ENCODE assay signal across 17 mouse cellular contexts in genomic region chr15:103002821-103003448, GRCm38 (mm10). TPM values are rescaled to one million over a fixed set of nuclear protein-coding genes. Genes with fewer than 3 reads are reported as not detected.
DNase-seq lines count a peak whose midpoint lies in the region; ATAC-seq and TF ChIP-seq lines count a peak whose summit lies in the region.
"Had no signal": no experiment of that assay in that cellular context is flagged by ENCODE, and none has a peak within 500 bp of the region (broad histone marks: within the 10 kb centered on the region; RNA-seq: fewer than 3 reads in every experiment).

No protein-coding gene starts in this region.

- no peaks in the 10 kb centered on the region for H3K27me3 ChIP-seq in C2C12 (ENCODE audit: control insufficient read depth, insufficient read depth, insufficient read length)
- H3K27me3 ChIP-seq in intestine, embryonic 16.5 days (replicated peaks; ENCODE audit: control insufficient read depth, insufficient read depth, low read length), result peaks cover 91% of the 10 kb centered on the region
- H3K27me3 ChIP-seq in neural tube, embryonic 12.5 days (replicated peaks), result 0 out of 2 replicates have a peak, but pooled peaks cover 4% of the 10 kb centered on the region
- H3K27me3 ChIP-seq: Patski had no signal

- H3ac ChIP-seq in C2C12 (ENCODE audit: control insufficient read depth, insufficient read length, low read depth), result peak overlapping the region; percentile 9

- no peak for ATAC-seq in intestine, embryonic 16.5 days
- ATAC-seq in neural tube, embryonic 12.5 days (ENCODE audit: low FRiP score, low read depth), result no peak
- ATAC-seq: lung, postnatal 0 days; Patski had no signal

- no peaks in the 10 kb centered on the region for H3K36me3 ChIP-seq in C2C12 (ENCODE audit: control insufficient read depth, insufficient read depth)
- H3K36me3 ChIP-seq in intestine, embryonic 16.5 days (ENCODE audit: control insufficient read depth, insufficient read depth, low read length), result no peaks in the 10 kb centered on the region
- H3K36me3 ChIP-seq in neural tube, embryonic 12.5 days, result no peaks in the 10 kb centered on the region
- H3K36me3 ChIP-seq: liver, embryonic 13.5 days; midbrain, embryonic 10.5 days had no signal

- H3K79me3 ChIP-seq in C2C12 (ENCODE audit: low read depth), result peaks cover 50% of the 10 kb centered on the region

- WGBS in intestine, embryonic 16.5 days, result 15% methylated on average over 13 of the region's 13 CpGs
- 6% methylated on average over 13 of the region's 13 CpGs for WGBS in neural tube, embryonic 12.5 days

- H3K4me2 ChIP-seq in intestine, embryonic 16.5 days (ENCODE audit: low read depth, low read length), result peak overlapping the region; percentile 29
- H3K4me2 ChIP-seq in neural tube, embryonic 12.5 days (replicated peaks), result peak overlapping the region; percentile 86
- H3K4me2 ChIP-seq: hindbrain, embryonic 14.5 days; liver, embryonic 13.5 days had no signal

- no peaks in the 10 kb centered on the region for H3K9me3 ChIP-seq in intestine, embryonic 16.5 days (ENCODE audit: control insufficient read depth, low read length)
- H3K9me3 ChIP-seq in neural tube, embryonic 12.5 days, result no peaks in the 10 kb centered on the region
- H3K9me3 ChIP-seq: liver, embryonic 13.5 days; midbrain, embryonic 10.5 days had no signal

- TF ChIP-seq CTCF in C2C12 (IDR thresholded peaks at IDR 0.05; ENCODE audit: control insufficient read depth, insufficient read depth, insufficient read length), result no peak

- H3K4me3 ChIP-seq in C2C12 (ENCODE audit: insufficient read depth, poor library complexity, severe bottlenecking), result no peak overlapping the region
- no peak overlapping the region for H3K4me3 ChIP-seq in intestine, embryonic 16.5 days (ENCODE audit: low read length)
- H3K4me3 ChIP-seq in neural tube, embryonic 12.5 days, result peak overlapping the region; percentile 76
- H3K4me3 ChIP-seq: liver, embryonic 13.5 days; midbrain, embryonic 10.5 days had no signal

- DNase-seq in heart, adult 11 months, result peak; percentile 80
- DNase-seq in heart, postnatal 4 days, result no peak
- no peak for DNase-seq in MN1 (ENCODE audit: low spot score)
- no peak for DNase-seq in heart, adult 18-20 months
- no peak for DNase-seq in layer of hippocampus, adult 18-20 months (ENCODE audit: low spot score in 2 of 2)
- DNase-seq: cerebellum, adult 8-10 months; liver, embryonic 13.5 days; spleen, adult 18-20 months had no signal

- H3K4me1 ChIP-seq in intestine, embryonic 16.5 days (ENCODE audit: control insufficient read depth, insufficient read depth, low read length), result peaks cover 8% of the 10 kb centered on the region; the same call in 1 of the 2 replicates
- peaks cover 75% of the 10 kb centered on the region for H3K4me1 ChIP-seq in neural tube, embryonic 12.5 days

- 0 out of 2 replicates have a peak overlapping the region, but pooled peaks have one; percentile 27 for H3K27ac ChIP-seq in intestine, embryonic 16.5 days (ENCODE audit: low read length)
- H3K27ac ChIP-seq in neural tube, embryonic 12.5 days, result peak overlapping the region; percentile 91
- H3K27ac ChIP-seq: hindbrain, embryonic 14.5 days; liver, embryonic 13.5 days; midbrain, embryonic 10.5 days had no signal

- no peak overlapping the region for H3K9ac ChIP-seq in intestine, embryonic 16.5 days (ENCODE audit: low read depth, low read length)
- H3K9ac ChIP-seq in neural tube, embryonic 12.5 days, result peak overlapping the region; percentile 96
- H3K9ac ChIP-seq: hindbrain, embryonic 14.5 days; liver, embryonic 13.5 days had no signal

- peaks cover 98% of the 10 kb centered on the region for H3K79me2 ChIP-seq in C2C12 (ENCODE audit: control insufficient read depth, insufficient read depth)

TF ChIP-seq in C2C12, 6 proteins besides CTCF, POLR2A, EP300 and RAD21:
- TF ChIP-seq FOSL1 (IDR thresholded peaks at IDR 0.05; ENCODE audit: insufficient read depth, low read length, poor library complexity, severe bottlenecking), result no peak

RNA-seq across cellular contexts. Expression of gene Hoxc6, which starts 4.9 kb away (rescaled TPM):
- under 1 TPM in 1 of 2 experiments, not detected in 1; 0.16 TPM for total RNA-seq in heart, postnatal 4 days (2021)
- polyA plus RNA-seq in C2C12 (2012; fragmentation: generic; extraction: Trizol), result 10.6 TPM
- polyA plus RNA-seq in intestine, embryonic 16.5 days (2015; fragmentation: Nextera tagmentation; extraction: Ambion mirVana), result 3.2 and 4.0 TPM in 2 replicates
- 68.8 and 77.1 TPM in 2 replicates for polyA plus RNA-seq in neural tube, embryonic 12.5 days (2016; fragmentation: Nextera tagmentation; extraction: Ambion mirVana)
- total RNA-seq in heart, adult 18-20 months (2021), result under 1 TPM in 1 of 2 experiments, not detected in 1; 0.18 TPM
- total RNA-seq in layer of hippocampus, adult 18-20 months (2021), result not detected
- total RNA-seq: left cerebral cortex, postnatal 10 days had no signal
- polyA plus RNA-seq: lung, postnatal 0 days; midbrain, embryonic 10.5 days had no signal

RNA-seq across cellular contexts. Expression of gene Hoxc8, which starts 12.5 kb away (rescaled TPM):
- not detected for total RNA-seq in heart, postnatal 4 days (2021)
- 1.1 TPM for polyA plus RNA-seq in C2C12 (2012; fragmentation: generic; extraction: Trizol)
- polyA plus RNA-seq in intestine, embryonic 16.5 days (2015; fragmentation: Nextera tagmentation; extraction: Ambion mirVana), result 4.5 and 4.9 TPM in 2 replicates
- polyA plus RNA-seq in neural tube, embryonic 12.5 days (2016; fragmentation: Nextera tagmentation; extraction: Ambion mirVana), result 44.5 and 65.6 TPM in 2 replicates
- total RNA-seq in heart, adult 18-20 months (2021), result not detected
- total RNA-seq in layer of hippocampus, adult 18-20 months (2021), result not detected
- total RNA-seq: left cerebral cortex, postnatal 10 days had no signal
- polyA plus RNA-seq: heart, embryonic 16.5 days; lung, postnatal 0 days; midbrain, embryonic 10.5 days had no signal

RNA-seq across cellular contexts. Expression of gene Hoxc4, which starts 15.8 kb away (rescaled TPM):
- under 1 TPM in 1 of 2 experiments, not detected in 1; 0.14 TPM for total RNA-seq in heart, postnatal 4 days (2021)
- polyA plus RNA-seq in C2C12 (2012; fragmentation: generic; extraction: Trizol), result 3.4 TPM
- 8.8 and 9.7 TPM in 2 replicates for polyA plus RNA-seq in intestine, embryonic 16.5 days (2015; fragmentation: Nextera tagmentation; extraction: Ambion mirVana)
- 69.5 and 77.4 TPM in 2 replicates for polyA plus RNA-seq in neural tube, embryonic 12.5 days (2016; fragmentation: Nextera tagmentation; extraction: Ambion mirVana)
- total RNA-seq in heart, adult 18-20 months (2021), result under 1 TPM in 1 of 2 experiments, not detected in 1; 0.23 TPM
- not detected for total RNA-seq in layer of hippocampus, adult 18-20 months (2021)
- total RNA-seq: left cerebral cortex, postnatal 10 days had no signal
- polyA plus RNA-seq: midbrain, embryonic 10.5 days had no signal

RNA-seq across cellular contexts. Expression of gene Hoxc9, which starts 26.7 kb away (rescaled TPM):
- total RNA-seq in heart, postnatal 4 days (2021), result not detected
- 9.4 TPM for polyA plus RNA-seq in C2C12 (2012; fragmentation: generic; extraction: Trizol)
- 0.49 and 0.76 TPM in 2 replicates for polyA plus RNA-seq in intestine, embryonic 16.5 days (2015; fragmentation: Nextera tagmentation; extraction: Ambion mirVana)
- 45.2 and 47.4 TPM in 2 replicates for polyA plus RNA-seq in neural tube, embryonic 12.5 days (2016; fragmentation: Nextera tagmentation; extraction: Ambion mirVana)
- total RNA-seq in heart, adult 18-20 months (2021), result not detected
- total RNA-seq in layer of hippocampus, adult 18-20 months (2021), result not detected
- total RNA-seq: left cerebral cortex, postnatal 10 days had no signal
- polyA plus RNA-seq: heart, embryonic 16.5 days; liver, embryonic 13.5 days; lung, postnatal 0 days; midbrain, embryonic 10.5 days had no signal

RNA-seq across cellular contexts. Expression of gene Hoxc5, which starts 35.7 kb away (rescaled TPM):
- not detected for total RNA-seq in heart, postnatal 4 days (2021)
- 1.6 TPM for polyA plus RNA-seq in C2C12 (2012; fragmentation: generic; extraction: Trizol)
- polyA plus RNA-seq in intestine, embryonic 16.5 days (2015; fragmentation: Nextera tagmentation; extraction: Ambion mirVana), result 6.8 and 7.2 TPM in 2 replicates
- polyA plus RNA-seq in neural tube, embryonic 12.5 days (2016; fragmentation: Nextera tagmentation; extraction: Ambion mirVana), result 32.1 and 35.5 TPM in 2 replicates
- under 1 TPM in 1 of 2 experiments, not detected in 1; 0.18 TPM for total RNA-seq in heart, adult 18-20 months (2021)
- total RNA-seq in layer of hippocampus, adult 18-20 months (2021), result not detected
- total RNA-seq: left cerebral cortex, postnatal 10 days had no signal
- polyA plus RNA-seq: lung, postnatal 0 days had no signal
